Comparison of ENCODE assay signal across 22 mouse cellular contexts in genomic region chr13:92228037-92228436, GRCm38 (mm10).
"Had no signal": no experiment of that assay in that cellular context is flagged by ENCODE, and none has a peak within 500 bp of the region (broad histone marks: within the 10 kb centered on the region; RNA-seq: fewer than 3 reads in every experiment).

No protein-coding gene starts in this region.

- H3K4me3 ChIP-seq: gastrocnemius, adult 2 months; heart, embryonic 10.5 days; heart, embryonic 12.5 days; hindbrain, embryonic 13.5 days; hindbrain, embryonic 15.5 days; left cerebral cortex, adult 2 months; limb, embryonic 10.5 days; limb, embryonic 12.5 days had no signal

- H3K9ac ChIP-seq: heart, embryonic 12.5 days; hindbrain, embryonic 13.5 days; hindbrain, embryonic 15.5 days; limb, embryonic 12.5 days had no signal

- H3K9me3 ChIP-seq: heart, embryonic 10.5 days; heart, embryonic 12.5 days; hindbrain, embryonic 13.5 days; hindbrain, embryonic 15.5 days; limb, embryonic 10.5 days; limb, embryonic 12.5 days had no signal

- H3K27ac ChIP-seq: gastrocnemius, adult 2 months; heart, embryonic 10.5 days; hindbrain, embryonic 13.5 days; hindbrain, embryonic 15.5 days; hindbrain, postnatal 0 days; left cerebral cortex, adult 2 months; limb, embryonic 10.5 days; limb, embryonic 12.5 days had no signal

- ATAC-seq: hindbrain, postnatal 0 days; intestine, embryonic 16.5 days had no signal

- DNase-seq: gastrocnemius, adult 2 months; gastrocnemius, postnatal 10 days; gastrocnemius, postnatal 25 days; heart, adult 18-20 months; heart, postnatal 10 days; heart, postnatal 36 days; kidney, adult 11 months; kidney, adult 2 months; kidney, postnatal 10 days; kidney, postnatal 25 days; layer of hippocampus, adult 9-11 months; liver had no signal

- H3K27me3 ChIP-seq: heart, embryonic 12.5 days; hindbrain, embryonic 13.5 days; hindbrain, embryonic 15.5 days; limb, embryonic 12.5 days had no signal

- H3K4me2 ChIP-seq: heart, embryonic 12.5 days; hindbrain, embryonic 13.5 days; hindbrain, embryonic 15.5 days; limb, embryonic 12.5 days; liver, embryonic 11.5 days had no signal

- H3K4me1 ChIP-seq: heart, embryonic 10.5 days; hindbrain, embryonic 13.5 days; hindbrain, embryonic 15.5 days; limb, embryonic 10.5 days; limb, embryonic 12.5 days had no signal

- H3K36me3 ChIP-seq: heart, embryonic 10.5 days; heart, embryonic 12.5 days; hindbrain, embryonic 13.5 days had no signal
